Mouse (Mus musculus) thymus, postnatal 36 days (tissue): ENCODE data around the gene Vmn2r43.
"Not testable (repeated sequence)": the region's sequence is repeated elsewhere in the genome, so short reads cannot be mapped to it uniquely, and the experiment has no call there.

ENCODE experiments used
- DNase-seq, 2 experiments: peaks; one replicate each; pipeline ENCODE4 v3.0.0; 2022; ENCODE audit warnings: mixed read lengths in 2 of 2

The Vmn2r43 gene

DNA sequence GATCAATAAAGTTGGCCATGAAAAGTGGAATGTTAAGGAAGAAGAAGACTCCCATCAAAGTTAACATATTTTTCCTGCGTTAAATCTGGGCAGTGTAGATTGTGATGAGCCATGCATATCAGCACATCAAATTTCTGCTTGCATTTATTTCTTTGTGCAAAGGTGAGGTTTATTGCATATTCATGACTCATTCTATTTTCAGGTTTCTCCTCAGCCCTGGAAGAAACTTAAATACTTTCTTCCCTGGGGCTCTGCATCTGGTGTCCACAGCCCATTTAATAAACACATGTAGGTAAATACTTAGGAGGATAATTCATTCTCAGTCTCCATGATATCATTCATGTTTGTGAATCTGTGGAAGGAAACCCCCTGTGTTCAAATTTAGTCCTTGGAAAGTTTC, at the start of gene Vmn2r43:
Gene Vmn2r43 (minus strand): TSS at position 101 of the 400 bp plus-strand sequence.
- not testable (repeated sequence) for DNase-seq

GRCm38 (mm10) chr7:8200220-8200619, 60.2 kb downstream of the Vmn2r43 start, which contains the start of gene Vmn2r42:
Gene Vmn2r42, minus strand, starts transcription at chr7:8200320.
- DNase-seq = not testable (repeated sequence)
